Mouse (Mus musculus): Measurements from ENCODE around the gene Abca7. TPM values are rescaled to one million over a fixed set of nuclear protein-coding genes. Genes with fewer than 3 reads are reported as not detected.
"Not testable (repeated sequence)": the region's sequence is repeated elsewhere in the genome, so short reads cannot be mapped to it uniquely, and the experiment has no call there.

Abca7 gene
- polyA plus RNA-seq, 1 experiment from 2014 or later = 3.2 TPM

DNA sequence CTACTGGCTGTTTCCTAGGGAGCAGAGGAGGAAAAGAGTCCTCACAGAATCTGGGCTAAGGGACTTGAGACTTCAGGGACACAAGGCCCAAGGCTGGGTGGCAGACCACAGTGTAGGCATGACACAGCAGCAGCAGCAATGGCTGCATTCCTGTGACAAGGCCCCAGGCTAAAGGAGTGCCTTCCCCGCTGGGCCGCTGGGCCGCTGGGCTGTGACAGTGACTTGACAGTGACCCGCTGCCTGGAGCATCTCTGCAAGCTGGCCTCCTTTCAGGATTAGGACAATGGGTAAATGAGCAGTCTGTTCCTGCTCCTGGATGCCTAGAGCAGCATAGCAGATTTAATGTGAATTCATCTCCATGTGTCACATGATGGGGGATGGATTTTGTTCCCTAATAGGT is 47.8 kb downstream of the Abca7 start:
- no peaks in the 10 kb centered on the region for H3K27me3 ChIP-seq (ENCODE audit: control insufficient read depth, insufficient read depth, low read length)
- 74% methylated on average over 4 of the region's 4 CpGs for WGBS
- ATAC-seq (ENCODE audit: insufficient number of reproducible peaks, insufficient read depth, low FRiP score, low read depth) = no peak
- H3K36me3 ChIP-seq (ENCODE audit: control insufficient read depth, insufficient read depth, low read length) = no peaks in the 10 kb centered on the region
- no peak overlapping the region for H3K9ac ChIP-seq (replicated peaks; ENCODE audit: low read depth, low read length)
- H3K4me1 ChIP-seq (ENCODE audit: control insufficient read depth, insufficient read depth, low read length) = 0 out of 2 replicates have a peak, but pooled peaks cover 7% of the 10 kb centered on the region
- no peaks in the 10 kb centered on the region for H3K9me3 ChIP-seq (ENCODE audit: control insufficient read depth, low read depth, low read length)
- H3K4me2 ChIP-seq (replicated peaks; ENCODE audit: low read depth, low read length) = no peak overlapping the region
- H3K27ac ChIP-seq (ENCODE audit: low read length) = no peak overlapping the region
- no peak overlapping the region for H3K4me3 ChIP-seq (ENCODE audit: low read depth, low read length)

DNA sequence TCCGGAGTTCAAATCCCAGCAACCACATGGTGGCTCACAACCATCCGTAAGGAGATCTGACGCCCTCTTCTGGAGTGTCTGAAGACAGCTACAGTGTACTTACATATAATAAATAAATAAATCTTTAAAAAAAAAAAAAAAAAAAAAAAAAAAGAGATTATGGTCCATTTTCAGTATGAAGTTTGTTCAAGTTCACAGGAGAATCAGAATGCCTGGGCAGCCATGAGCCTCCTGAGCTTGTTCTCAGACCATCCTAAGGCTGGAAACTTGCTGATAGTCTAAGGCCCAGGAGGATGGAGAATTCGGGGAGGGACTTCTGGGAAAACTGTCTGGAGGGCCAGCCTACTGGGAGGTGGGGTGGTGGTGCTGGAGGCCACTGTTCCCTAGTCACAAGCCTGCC is 49.1 kb downstream of the Abca7 start:
- not testable (repeated sequence) for H3K9me3 ChIP-seq (ENCODE audit: control insufficient read depth, low read depth, low read length); H3K4me2 ChIP-seq (replicated peaks; ENCODE audit: low read depth, low read length); H3K9ac ChIP-seq (replicated peaks; ENCODE audit: low read depth, low read length); H3K36me3 ChIP-seq (ENCODE audit: control insufficient read depth, insufficient read depth, low read length); H3K4me1 ChIP-seq (ENCODE audit: control insufficient read depth, insufficient read depth, low read length); H3K27me3 ChIP-seq (ENCODE audit: control insufficient read depth, insufficient read depth, low read length); H3K4me3 ChIP-seq (ENCODE audit: low read depth, low read length); ATAC-seq (ENCODE audit: insufficient number of reproducible peaks, insufficient read depth, low FRiP score, low read depth); H3K27ac ChIP-seq (ENCODE audit: low read length)
- WGBS = 95% methylated on average over 2 of the region's 4 CpGs

DNA sequence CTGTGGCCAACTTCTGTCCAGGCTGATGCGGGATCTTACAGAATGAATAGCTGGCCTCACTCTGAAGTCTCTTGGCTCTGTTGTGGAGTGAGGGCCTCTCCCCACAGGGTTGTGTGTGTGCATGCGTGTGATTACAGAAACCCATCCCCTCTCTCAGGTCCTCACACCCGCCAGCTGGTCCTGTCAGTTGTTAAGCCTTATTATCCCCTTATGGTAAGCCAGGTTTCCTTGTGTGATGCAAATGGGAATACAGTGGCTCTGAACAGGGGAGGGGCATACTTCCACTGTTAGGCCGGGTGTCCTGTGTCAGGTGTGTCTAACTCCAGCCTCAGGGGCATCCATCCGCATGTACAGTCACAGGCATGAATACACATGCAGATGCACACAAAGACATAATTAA is 49.5 kb downstream of the Abca7 start:
- ATAC-seq (ENCODE audit: insufficient number of reproducible peaks, insufficient read depth, low FRiP score, low read depth) = no peak
- no peak overlapping the region for H3K9ac ChIP-seq (replicated peaks; ENCODE audit: low read depth, low read length)
- H3K27ac ChIP-seq (ENCODE audit: low read length) = no peak overlapping the region
- no peaks in the 10 kb centered on the region for H3K9me3 ChIP-seq (ENCODE audit: control insufficient read depth, low read depth, low read length)
- H3K4me2 ChIP-seq (replicated peaks; ENCODE audit: low read depth, low read length) = no peak overlapping the region
- no peaks in the 10 kb centered on the region for H3K27me3 ChIP-seq (ENCODE audit: control insufficient read depth, insufficient read depth, low read length)
- H3K4me3 ChIP-seq (ENCODE audit: low read depth, low read length) = no peak overlapping the region
- no peaks in the 10 kb centered on the region for H3K36me3 ChIP-seq (ENCODE audit: control insufficient read depth, insufficient read depth, low read length)
- WGBS = 82% methylated on average over 5 of the region's 5 CpGs
- 0 out of 2 replicates have a peak, but pooled peaks cover 7% of the 10 kb centered on the region for H3K4me1 ChIP-seq (ENCODE audit: control insufficient read depth, insufficient read depth, low read length)

DNA sequence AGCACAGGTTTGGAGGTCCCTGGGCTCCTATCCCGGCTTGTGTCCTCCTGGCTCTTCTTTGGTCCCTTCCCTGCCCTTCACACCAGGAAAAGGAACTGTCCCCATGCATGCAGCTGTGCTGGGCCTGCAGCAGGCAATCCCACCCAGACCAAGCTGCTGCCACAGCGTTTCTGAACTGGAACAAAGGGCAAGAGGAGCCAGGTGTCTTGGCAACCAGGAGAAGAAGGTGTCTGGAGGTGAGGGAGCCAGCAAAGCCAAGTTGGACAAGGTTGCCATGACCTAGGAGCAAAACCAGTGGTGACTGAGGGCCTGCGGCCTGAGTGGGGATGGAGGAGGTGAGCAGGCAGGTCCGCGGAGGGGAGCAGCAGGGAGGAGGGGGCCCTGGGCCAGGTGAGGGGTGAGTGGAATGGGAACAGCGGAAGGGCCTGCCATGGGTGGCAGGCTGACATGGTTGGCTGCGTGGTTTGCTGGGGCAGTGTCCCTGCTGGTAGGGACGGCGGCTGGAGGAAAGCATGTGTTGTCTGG is 50.8 kb downstream of the Abca7 start, which contains the start of gene Gpx4:
Gene Gpx4, plus strand, starts transcription at position 126 of the 525 bp plus-strand sequence.
- no peak within 1 kb of the TSS for H3K27ac ChIP-seq (ENCODE audit: low read length)
- WGBS = 60% methylated on average over 9 of the region's 9 CpGs
- H3K27me3 ChIP-seq (ENCODE audit: control insufficient read depth, insufficient read depth, low read length) = no peaks in the 10 kb centered on the region
- no peak within 1 kb of the TSS for H3K9ac ChIP-seq (replicated peaks; ENCODE audit: low read depth, low read length)
- H3K36me3 ChIP-seq (ENCODE audit: control insufficient read depth, insufficient read depth, low read length) = no peaks in the 10 kb centered on the region
- H3K9me3 ChIP-seq (ENCODE audit: control insufficient read depth, low read depth, low read length) = no peaks in the 10 kb centered on the region
- no peak for ATAC-seq (ENCODE audit: insufficient number of reproducible peaks, insufficient read depth, low FRiP score, low read depth)
- no peak within 1 kb of the TSS for H3K4me2 ChIP-seq (replicated peaks; ENCODE audit: low read depth, low read length)
- H3K4me3 ChIP-seq (ENCODE audit: low read depth, low read length) = no peak within 1 kb of the TSS
- peaks cover 13% of the 10 kb centered on the region; the same call in 1 of the 2 replicates for H3K4me1 ChIP-seq (ENCODE audit: control insufficient read depth, insufficient read depth, low read length)

DNA sequence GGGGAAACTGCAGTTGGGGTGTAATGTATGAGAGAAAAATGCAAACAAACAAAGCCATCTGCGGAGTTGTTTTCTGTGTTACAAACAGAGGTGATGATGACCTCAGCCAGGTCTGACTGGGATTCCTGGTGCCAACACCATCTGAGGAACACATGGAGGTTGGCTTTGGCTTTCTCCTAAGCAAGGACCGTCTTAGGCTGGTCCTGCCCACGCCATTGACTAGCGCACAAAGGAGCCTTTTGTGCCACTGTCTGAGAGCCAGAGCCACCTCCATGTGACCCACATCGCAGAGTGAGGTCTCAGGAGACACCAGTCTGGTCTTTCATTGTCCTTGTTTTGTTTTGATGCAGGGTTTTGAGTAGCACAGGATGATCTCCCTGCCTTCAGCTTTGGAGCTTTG is 52.1 kb downstream of the Abca7 start:
- Histone ChIP-seq H3K9ac (replicated peaks; ENCODE audit: low read depth, low read length) (no peak overlapping the region), H3K4me2 (replicated peaks; ENCODE audit: low read depth, low read length) (no peak overlapping the region), H3K4me1 (ENCODE audit: control insufficient read depth, insufficient read depth, low read length) (peaks cover 19% of the 10 kb centered on the region; the same call in 1 of the 2 replicates), H3K27ac (ENCODE audit: low read length) (no peak overlapping the region; the same call in 1 of the 2 replicates), H3K27me3 (ENCODE audit: control insufficient read depth, insufficient read depth, low read length) (no peaks in the 10 kb centered on the region), H3K9me3 (ENCODE audit: control insufficient read depth, low read depth, low read length) (no peaks in the 10 kb centered on the region), H3K4me3 (ENCODE audit: low read depth, low read length) (no peak overlapping the region), H3K36me3 (ENCODE audit: control insufficient read depth, insufficient read depth, low read length) (no peaks in the 10 kb centered on the region)
- WGBS = 38% methylated on average over 5 of the region's 5 CpGs
- no peak for ATAC-seq (ENCODE audit: insufficient number of reproducible peaks, insufficient read depth, low FRiP score, low read depth)

DNA sequence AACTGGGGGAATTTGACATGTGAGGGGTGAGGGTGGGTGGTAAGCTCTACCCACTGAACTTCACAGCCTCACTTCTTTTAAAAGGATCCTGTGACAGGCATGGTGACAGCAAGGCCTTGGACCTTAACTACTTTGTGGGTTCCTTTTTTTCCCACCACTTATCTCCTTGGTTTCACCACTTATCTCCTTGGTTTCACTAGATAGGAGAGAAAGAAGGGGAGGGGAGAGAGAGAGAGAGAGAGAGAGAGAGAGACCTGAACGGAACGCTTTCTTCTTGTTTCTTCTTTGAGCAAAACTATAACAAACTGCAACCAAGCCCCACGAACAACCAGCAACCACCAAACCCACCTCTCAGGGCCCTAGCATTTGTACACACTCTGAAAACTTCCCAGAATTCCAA is 52.5 kb downstream of the Abca7 start:
- Histone ChIP-seq H3K9me3 (ENCODE audit: control insufficient read depth, low read depth, low read length) (no peaks in the 10 kb centered on the region), H3K4me3 (ENCODE audit: low read depth, low read length) (no peak overlapping the region), H3K4me2 (replicated peaks; ENCODE audit: low read depth, low read length) (no peak overlapping the region), H3K27me3 (ENCODE audit: control insufficient read depth, insufficient read depth, low read length) (no peaks in the 10 kb centered on the region), H3K36me3 (ENCODE audit: control insufficient read depth, insufficient read depth, low read length) (no peaks in the 10 kb centered on the region), H3K27ac (ENCODE audit: low read length) (peak overlapping the region; percentile 44; the same call in 1 of the 2 replicates), H3K4me1 (ENCODE audit: control insufficient read depth, insufficient read depth, low read length) (peaks cover 19% of the 10 kb centered on the region; the same call in 1 of the 2 replicates), H3K9ac (replicated peaks; ENCODE audit: low read depth, low read length) (no peak overlapping the region)
- 43% methylated on average over 3 of the region's 3 CpGs for WGBS
- ATAC-seq (ENCODE audit: insufficient number of reproducible peaks, insufficient read depth, low FRiP score, low read depth) = no peak

DNA sequence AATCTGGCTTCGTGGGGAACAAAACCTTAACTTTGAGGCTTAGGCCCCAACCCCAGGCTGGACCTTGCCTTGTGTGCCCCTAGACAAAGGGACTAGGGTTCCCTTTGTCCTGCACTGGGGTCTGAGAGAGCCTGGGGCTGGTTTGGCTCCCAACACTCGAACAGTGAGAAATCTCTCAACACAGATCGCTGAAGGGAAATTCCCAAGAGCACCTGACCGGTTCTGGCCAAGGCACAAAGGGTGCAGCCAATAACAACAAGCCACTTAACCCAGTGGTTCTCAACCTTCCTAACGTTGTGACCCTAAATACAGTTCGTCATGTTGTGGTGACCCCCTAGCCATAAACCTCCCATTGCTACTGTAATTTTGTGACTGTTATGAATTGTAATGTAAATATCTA is 54.0 kb downstream of the Abca7 start:
- H3K36me3 ChIP-seq (ENCODE audit: control insufficient read depth, insufficient read depth, low read length) = no peaks in the 10 kb centered on the region; the same call in 1 of the 2 replicates
- no peak overlapping the region for H3K9ac ChIP-seq (replicated peaks; ENCODE audit: low read depth, low read length)
- peaks cover 24% of the 10 kb centered on the region; the same call in 1 of the 2 replicates for H3K4me1 ChIP-seq (ENCODE audit: control insufficient read depth, insufficient read depth, low read length)
- ATAC-seq (ENCODE audit: insufficient number of reproducible peaks, insufficient read depth, low FRiP score, low read depth) = no peak
- no peaks in the 10 kb centered on the region for H3K27me3 ChIP-seq (ENCODE audit: control insufficient read depth, insufficient read depth, low read length)
- H3K4me3 ChIP-seq (ENCODE audit: low read depth, low read length) = no peak overlapping the region
- no peak overlapping the region for H3K4me2 ChIP-seq (replicated peaks; ENCODE audit: low read depth, low read length)
- no peak overlapping the region for H3K27ac ChIP-seq (ENCODE audit: low read length)
- H3K9me3 ChIP-seq (ENCODE audit: control insufficient read depth, low read depth, low read length) = no peaks in the 10 kb centered on the region
- 39% methylated on average over 6 of the region's 6 CpGs for WGBS

DNA sequence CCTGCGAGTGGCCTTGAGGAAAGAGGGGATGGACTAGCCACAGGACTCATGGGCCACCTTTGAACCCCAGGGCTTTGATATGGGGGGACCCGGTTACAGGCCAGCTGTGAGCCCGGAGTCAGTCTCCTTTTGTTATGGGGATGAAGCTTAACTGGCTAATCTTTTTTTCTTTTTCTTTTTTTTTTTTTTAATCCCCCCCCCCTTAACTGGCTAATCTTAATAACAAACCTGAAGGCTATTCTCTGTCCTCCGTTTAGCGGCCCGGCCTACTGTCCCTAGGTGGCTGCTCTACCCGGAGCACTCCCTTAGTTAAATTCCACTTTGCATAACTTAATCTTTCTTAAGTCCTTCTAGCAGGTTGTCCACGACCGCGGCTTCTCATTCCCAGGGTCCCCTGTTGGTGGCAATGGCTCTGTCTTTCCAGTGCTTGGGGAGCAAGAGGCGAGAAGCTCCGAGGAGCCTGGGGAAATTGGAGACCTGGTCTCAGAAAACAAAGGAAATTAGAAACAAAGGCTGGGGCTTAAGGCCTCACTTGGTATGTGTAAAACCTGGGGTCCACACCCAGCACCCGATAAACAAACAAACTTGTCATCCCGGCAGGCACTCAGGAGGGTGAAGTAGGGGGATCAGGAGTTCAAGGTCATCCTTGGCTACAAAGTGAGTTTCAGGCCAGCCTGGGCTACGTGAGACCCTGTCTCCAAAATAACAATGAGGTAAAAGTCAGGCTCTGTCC is 54.8 kb downstream of the Abca7 start:
- Histone ChIP-seq H3K27ac (ENCODE audit: low read length) (peak overlapping the region; percentile 58; the same call in 1 of the 2 replicates), H3K27me3 (ENCODE audit: control insufficient read depth, insufficient read depth, low read length) (no peaks in the 10 kb centered on the region), H3K4me2 (replicated peaks; ENCODE audit: low read depth, low read length) (no peak overlapping the region), H3K4me3 (ENCODE audit: low read depth, low read length) (no peak overlapping the region), H3K36me3 (ENCODE audit: control insufficient read depth, insufficient read depth, low read length) (peaks cover 4% of the 10 kb centered on the region; the same call in 1 of the 2 replicates), H3K9ac (replicated peaks; ENCODE audit: low read depth, low read length) (no peak overlapping the region), H3K9me3 (ENCODE audit: control insufficient read depth, low read depth, low read length) (no peaks in the 10 kb centered on the region), H3K4me1 (ENCODE audit: control insufficient read depth, insufficient read depth, low read length) (peaks cover 31% of the 10 kb centered on the region; the same call in 1 of the 2 replicates)
- no peak for ATAC-seq (ENCODE audit: insufficient number of reproducible peaks, insufficient read depth, low FRiP score, low read depth)
- WGBS = 32% methylated on average over 15 of the region's 15 CpGs

All from stomach, embryonic 14.5 days (tissue).